Mouse (Mus musculus): ENCODE data around the gene Rnf31.

DNA sequence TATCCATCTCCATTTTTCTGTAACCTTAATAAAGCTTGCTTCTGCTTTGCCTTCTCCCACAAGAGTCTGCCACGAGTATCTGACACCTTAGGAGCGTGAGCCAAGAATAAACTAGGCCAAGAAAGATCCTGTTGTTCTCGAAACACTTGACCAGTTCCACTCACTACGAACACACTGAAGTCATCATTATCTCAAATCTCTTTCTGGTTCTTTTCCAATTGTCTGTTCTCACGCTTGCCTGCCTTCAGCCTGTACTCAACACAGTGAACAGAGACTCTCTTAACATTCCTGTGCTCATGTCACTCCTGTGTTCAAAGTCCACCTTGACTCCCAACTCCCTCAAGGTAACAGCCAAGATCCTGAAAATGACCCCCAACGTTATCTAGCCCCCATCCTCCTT lies 21.8 kb downstream of the Rnf31 start:
- no peak for TF ChIP-seq CTCF (IDR thresholded peaks at IDR 0.05; ENCODE audit: low read depth, low read length)
- no peak for TF ChIP-seq POLR2A (IDR thresholded peaks at IDR 0.05; ENCODE audit: insufficient read depth, low read length)
